Mouse (Mus musculus) ES-Bruce4 (cell line): ENCODE measurements around the gene Scn2b.

ENCODE experiments used
- CTCF ChIP-seq: IDR thresholded peaks from one replicate; pipeline ENCODE4 v1.8.1; 2011; ENCODE audit warnings: low read depth, low read length
- EP300 ChIP-seq: IDR thresholded peaks from 2 replicates; pipeline ENCODE4 v1.6.1; 2011; ENCODE audit warnings: low read depth, low read length; ENCODE audit not compliant: insufficient read depth
- POLR2A ChIP-seq: IDR thresholded peaks from one replicate; pipeline ENCODE4 v1.8.1; 2011; ENCODE audit warnings: low read length; ENCODE audit not compliant: insufficient read depth

DNA sequence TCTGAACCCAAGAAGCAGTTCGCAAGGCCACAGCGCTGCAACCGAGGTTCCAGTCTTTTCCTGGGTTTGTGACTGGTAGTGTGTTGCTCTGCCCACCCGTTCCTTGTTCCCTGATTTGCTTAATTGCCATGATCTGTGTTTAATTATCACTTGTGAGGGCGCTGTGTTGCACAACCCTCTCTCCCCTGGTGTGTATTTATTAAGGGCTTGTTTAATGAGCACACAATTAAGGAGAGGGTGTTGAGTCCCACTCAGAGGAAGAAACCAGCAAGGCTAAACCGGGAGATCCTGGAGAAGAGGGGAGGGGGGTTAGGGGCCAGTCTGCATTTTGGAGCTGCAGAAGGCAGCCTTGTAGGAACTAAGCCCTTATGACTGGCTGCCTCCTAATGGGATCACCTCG lies 23.4 kb downstream of the Scn2b start:
- TF ChIP-seq POLR2A (no peak), CTCF (no peak), EP300 (no peak)
